Mouse (Mus musculus): ENCODE results near the gene Scpep1. TPM values are rescaled to one million over a fixed set of nuclear protein-coding genes. Genes with fewer than 3 reads are reported as not detected.

Gene Scpep1
- polyA plus RNA-seq, 1 experiment from 2014 or later = 44.6 TPM

GRCm38 (mm10) chr11:88970202-88970732 is 15.0 kb upstream of the Scpep1 start, which contains the start of gene Coil:
Gene Coil (plus strand): TSS chr11:88970252.
- Histone ChIP-seq H3K27ac (replicated peaks) (no peak within 1 kb of the TSS), H3K9me3 (no peaks in the 10 kb centered on the region), H3K4me3 (no peak within 1 kb of the TSS), H3K9ac (no peak within 1 kb of the TSS), H3K4me2 (no peak within 1 kb of the TSS), H3K4me1 (peaks cover 9% of the 10 kb centered on the region), H3K27me3 (replicated peaks) (no peaks in the 10 kb centered on the region), H3K36me3 (no peaks in the 10 kb centered on the region)
- no peak for ATAC-seq (ENCODE audit: extremely low read depth, insufficient number of reproducible peaks, low FRiP score, low TSS enrichment)
- 26% methylated on average over 2 of the region's 2 CpGs for WGBS

- Histone ChIP-seq H3K27me3 (replicated peaks) (no peaks in the 10 kb centered on the region), H3K9ac (no peak within 1 kb of the TSS), H3K4me1 (no peaks in the 10 kb centered on the region), H3K9me3 (no peaks in the 10 kb centered on the region), H3K4me3 (no peak within 1 kb of the TSS), H3K36me3 (no peaks in the 10 kb centered on the region), H3K27ac (replicated peaks) (no peak within 1 kb of the TSS), H3K4me2 (no peak within 1 kb of the TSS)
- no peak for ATAC-seq (ENCODE audit: extremely low read depth, insufficient number of reproducible peaks, low FRiP score, low TSS enrichment)
- 86% methylated on average over 2 of the region's 3 CpGs for WGBS
These were observed 11.7 kb upstream of the Scpep1 start, which contains the start of gene Elobl for GRCm38 (mm10) chr11:88966881-88967361. Gene Elobl (minus strand): TSS chr11:88966931.

GRCm38 (mm10) chr11:88958851-88959250 is 3.6 kb upstream of the Scpep1 start:
- H3K27ac ChIP-seq (replicated peaks) = no peak overlapping the region
- H3K4me1 ChIP-seq = peaks cover 14% of the 10 kb centered on the region
- WGBS = 72% methylated on average over 3 of the region's 3 CpGs
- no peaks in the 10 kb centered on the region for H3K9me3 ChIP-seq
- H3K27me3 ChIP-seq (replicated peaks) = no peaks in the 10 kb centered on the region
- no peaks in the 10 kb centered on the region for H3K36me3 ChIP-seq
- H3K4me2 ChIP-seq = no peak overlapping the region
- H3K9ac ChIP-seq = no peak overlapping the region
- no peak for ATAC-seq (ENCODE audit: extremely low read depth, insufficient number of reproducible peaks, low FRiP score, low TSS enrichment)
- no peak overlapping the region for H3K4me3 ChIP-seq

- peak overlapping the region; percentile 63 for H3K4me3 ChIP-seq
- peaks cover 11% of the 10 kb centered on the region for H3K36me3 ChIP-seq
- no peaks in the 10 kb centered on the region for H3K27me3 ChIP-seq (replicated peaks)
- no peak for ATAC-seq (ENCODE audit: extremely low read depth, insufficient number of reproducible peaks, low FRiP score, low TSS enrichment)
- H3K4me1 ChIP-seq = peaks cover 19% of the 10 kb centered on the region
- no peaks in the 10 kb centered on the region for H3K9me3 ChIP-seq
- H3K27ac ChIP-seq (replicated peaks) = peak overlapping the region; percentile 48
- H3K9ac ChIP-seq = peak overlapping the region; percentile 74
- under 1% methylated on average over 4 of the region's 4 CpGs for WGBS
- peak overlapping the region; percentile 73 for H3K4me2 ChIP-seq
These were observed 462 bp downstream of the Scpep1 start for GRCm38 (mm10) chr11:88954803-88955202.

GRCm38 (mm10) chr11:88953582-88953981 is 1.7 kb downstream of the Scpep1 start:
- H3K36me3 ChIP-seq = peaks cover 18% of the 10 kb centered on the region
- ATAC-seq (ENCODE audit: extremely low read depth, insufficient number of reproducible peaks, low FRiP score, low TSS enrichment) = no peak
- no peaks in the 10 kb centered on the region for H3K27me3 ChIP-seq (replicated peaks)
- no peak overlapping the region for H3K4me2 ChIP-seq
- peaks cover 19% of the 10 kb centered on the region for H3K4me1 ChIP-seq
- 87% methylated on average over 3 of the region's 3 CpGs for whole genome bisulfite sequencing
- no peak overlapping the region for H3K27ac ChIP-seq (replicated peaks)
- H3K9ac ChIP-seq = no peak overlapping the region
- no peak overlapping the region for H3K4me3 ChIP-seq
- H3K9me3 ChIP-seq = no peaks in the 10 kb centered on the region

GRCm38 (mm10) chr11:88952117-88952516 is 3.1 kb downstream of the Scpep1 start:
- H3K9ac ChIP-seq = no peak overlapping the region
- H3K4me3 ChIP-seq = no peak overlapping the region
- H3K9me3 ChIP-seq = no peaks in the 10 kb centered on the region
- 82% methylated on average over 5 of the region's 5 CpGs for WGBS
- H3K4me1 ChIP-seq = peaks cover 19% of the 10 kb centered on the region
- H3K36me3 ChIP-seq = peaks cover 19% of the 10 kb centered on the region
- no peak overlapping the region for H3K4me2 ChIP-seq
- H3K27me3 ChIP-seq (replicated peaks) = no peaks in the 10 kb centered on the region
- no peak for ATAC-seq (ENCODE audit: extremely low read depth, insufficient number of reproducible peaks, low FRiP score, low TSS enrichment)
- H3K27ac ChIP-seq (replicated peaks) = no peak overlapping the region

GRCm38 (mm10) chr11:88951576-88951975 is 3.7 kb downstream of the Scpep1 start:
- no peak for ATAC-seq (ENCODE audit: extremely low read depth, insufficient number of reproducible peaks, low FRiP score, low TSS enrichment)
- Histone ChIP-seq H3K36me3 (peaks cover 24% of the 10 kb centered on the region), H3K27ac (replicated peaks) (no peak overlapping the region), H3K27me3 (replicated peaks) (no peaks in the 10 kb centered on the region), H3K4me2 (no peak overlapping the region), H3K4me3 (no peak overlapping the region), H3K9ac (no peak overlapping the region), H3K4me1 (peaks cover 19% of the 10 kb centered on the region), H3K9me3 (no peaks in the 10 kb centered on the region)
- 86% methylated on average over 2 of the region's 2 CpGs for WGBS

GRCm38 (mm10) chr11:88950640-88951250 is 4.5 kb downstream of the Scpep1 start:
- H3K9ac ChIP-seq = no peak overlapping the region
- no peaks in the 10 kb centered on the region for H3K9me3 ChIP-seq
- WGBS = 73% methylated on average over 13 of the region's 13 CpGs
- H3K27me3 ChIP-seq (replicated peaks) = no peaks in the 10 kb centered on the region
- ATAC-seq (ENCODE audit: extremely low read depth, insufficient number of reproducible peaks, low FRiP score, low TSS enrichment) = no peak
- H3K27ac ChIP-seq (replicated peaks) = no peak overlapping the region
- H3K4me1 ChIP-seq = peaks cover 18% of the 10 kb centered on the region
- no peak overlapping the region for H3K4me2 ChIP-seq
- H3K4me3 ChIP-seq = no peak overlapping the region
- H3K36me3 ChIP-seq = peaks cover 27% of the 10 kb centered on the region

- H3K9me3 ChIP-seq = no peaks in the 10 kb centered on the region
- H3K4me3 ChIP-seq = no peak overlapping the region
- H3K4me2 ChIP-seq = no peak overlapping the region
- peaks cover 33% of the 10 kb centered on the region for H3K36me3 ChIP-seq
- no peak overlapping the region for H3K27ac ChIP-seq (replicated peaks)
- no peaks in the 10 kb centered on the region for H3K27me3 ChIP-seq (replicated peaks)
- H3K4me1 ChIP-seq = peaks cover 15% of the 10 kb centered on the region
- ATAC-seq (ENCODE audit: extremely low read depth, insufficient number of reproducible peaks, low FRiP score, low TSS enrichment) = no peak
- 76% methylated on average over 8 of the region's 8 CpGs for WGBS
- H3K9ac ChIP-seq = no peak overlapping the region
These were observed 5.2 kb downstream of the Scpep1 start for GRCm38 (mm10) chr11:88949802-88950639.

- Histone ChIP-seq H3K9me3 (no peaks in the 10 kb centered on the region), H3K4me3 (no peak overlapping the region), H3K27me3 (replicated peaks) (no peaks in the 10 kb centered on the region), H3K4me2 (no peak overlapping the region), H3K4me1 (peaks cover 5% of the 10 kb centered on the region; the same call in 1 of the 2 replicates), H3K27ac (replicated peaks) (no peak overlapping the region), H3K9ac (no peak overlapping the region), H3K36me3 (peaks cover 44% of the 10 kb centered on the region)
- no peak for ATAC-seq (ENCODE audit: extremely low read depth, insufficient number of reproducible peaks, low FRiP score, low TSS enrichment)
- 72% methylated on average over 8 of the region's 8 CpGs for WGBS
These were observed 6.4 kb downstream of the Scpep1 start for GRCm38 (mm10) chr11:88948896-88949295.

GRCm38 (mm10) chr11:88945971-88946585 is 9.2 kb downstream of the Scpep1 start:
- ATAC-seq (ENCODE audit: extremely low read depth, insufficient number of reproducible peaks, low FRiP score, low TSS enrichment) = no peak
- no peak overlapping the region for H3K27ac ChIP-seq (replicated peaks)
- no peaks in the 10 kb centered on the region for H3K27me3 ChIP-seq (replicated peaks)
- peaks cover 53% of the 10 kb centered on the region for H3K36me3 ChIP-seq
- H3K9me3 ChIP-seq = no peaks in the 10 kb centered on the region
- 60% methylated on average over 7 of the region's 8 CpGs for WGBS
- H3K4me1 ChIP-seq = no peaks in the 10 kb centered on the region
- no peak overlapping the region for H3K4me3 ChIP-seq
- H3K4me2 ChIP-seq = no peak overlapping the region
- H3K9ac ChIP-seq = no peak overlapping the region

Measured in heart, embryonic 13.5 days (tissue).